Comparison of ENCODE assay signal across 8 mouse cellular contexts in genomic region chr3:94886316-94887224, GRCm38 (mm10). TPM values are rescaled to one million over a fixed set of nuclear protein-coding genes. Genes with fewer than 3 reads are reported as not detected.
A peak's percentile ranks its signal among the peaks of the same experiment; 100 is the strongest.
DNase-seq lines count a peak whose midpoint lies in the region; ATAC-seq lines count a peak whose summit lies in the region.

Gene Psmb4 (minus strand): TSS chr3:94886961.

- H3K36me3 ChIP-seq in megakaryocyte, embryonic 14.5 days (replicated peaks; ENCODE audit: low read length): peaks cover 42% of the 10 kb centered on the region

- DNase-seq in gastrocnemius, adult 8-10 months (ENCODE audit: low spot score in 2 of 2): peak; percentile 73 to 80
- DNase-seq in hindlimb bud, embryonic 11.5 days (ENCODE audit: extremely low spot score, low read depth, low spot score): peak; percentile 76
- peak; percentile 73 to 78 for DNase-seq in left cerebral cortex, adult 8-10 months (ENCODE audit: low spot score in 2 of 2)
- peak; percentile 90 to 93 for DNase-seq in right cerebral cortex, postnatal 10 days (ENCODE audit: low spot score in 2 of 2)
- peak; percentile 75 to 80 for DNase-seq in urinary bladder, postnatal 4 days (ENCODE audit: low spot score in 2 of 2)

- H3K27me3 ChIP-seq in megakaryocyte, embryonic 14.5 days (replicated peaks): no peaks in the 10 kb centered on the region

- H3K4me3 ChIP-seq in megakaryocyte, embryonic 14.5 days (replicated peaks): peak within 1 kb of the TSS; percentile 99

- peak; percentile 94 for ATAC-seq in activated CD4-positive, CD25-positive, alpha-beta regulatory T cell, adult 4 months
- ATAC-seq in common myeloid progenitor, adult 5-6 weeks (replicated peaks; ENCODE audit: low read depth, poor library complexity, severe bottlenecking): peak; percentile 95

- peaks cover 37% of the 10 kb centered on the region for H3K4me1 ChIP-seq in megakaryocyte, embryonic 14.5 days

- H3K9me3 ChIP-seq in megakaryocyte, embryonic 14.5 days: no peaks in the 10 kb centered on the region

RNA-seq across cellular contexts. Expression of gene Psmb4, which starts in this region (rescaled TPM):
- 100 to 1,000 TPM; 148 to 197 TPM for polyA plus RNA-seq in activated CD4-positive, CD25-positive, alpha-beta regulatory T cell, adult 4 months (2017; shearing (Covaris generic))
- total RNA-seq in common myeloid progenitor, adult 5-6 weeks (2017): 192 and 193 TPM in 2 replicates
- 100 to 1,000 TPM; 206 to 227 (median 221) TPM for total RNA-seq in gastrocnemius, adult 8-10 months (2022)
- 100 to 1,000 TPM; 239 to 284 (median 263) TPM for total RNA-seq in left cerebral cortex, adult 8-10 months (2022)
- 186 and 205 TPM in 2 replicates for polyA plus RNA-seq in megakaryocyte, embryonic 14.5 days (2012; ENCODE audit: insufficient read depth, low replicate concordance)

Comparison
In these comparisons a context has a peak if more than half of its experiments do, and no peak if none do; other contexts are left out.
1. Peak in every context shown above with its lines: DNase-seq, ATAC-seq and H3K4me3 ChIP-seq.